Mouse (Mus musculus): ENCODE results near the gene Madcam1.

- TF ChIP-seq EP300 (optimal IDR thresholded peaks at IDR 0.05) = no peak
- TF ChIP-seq CTCF (IDR thresholded peaks at IDR 0.05; ENCODE audit: low read depth) = no peak
Measured at GRCm38 (mm10) chr10:79687513-79687912, 23.2 kb downstream of the Madcam1 start.
